Mouse (Mus musculus): ENCODE measurements around the gene 1700025G04Rik. TPM values are rescaled to one million over a fixed set of nuclear protein-coding genes. Genes with fewer than 3 reads are reported as not detected.

1700025G04Rik gene
- polyA plus RNA-seq (2015; fragmentation: Nextera tagmentation; extraction: Ambion mirVana): 16.1 and 17.3 TPM in 2 replicates

DNA sequence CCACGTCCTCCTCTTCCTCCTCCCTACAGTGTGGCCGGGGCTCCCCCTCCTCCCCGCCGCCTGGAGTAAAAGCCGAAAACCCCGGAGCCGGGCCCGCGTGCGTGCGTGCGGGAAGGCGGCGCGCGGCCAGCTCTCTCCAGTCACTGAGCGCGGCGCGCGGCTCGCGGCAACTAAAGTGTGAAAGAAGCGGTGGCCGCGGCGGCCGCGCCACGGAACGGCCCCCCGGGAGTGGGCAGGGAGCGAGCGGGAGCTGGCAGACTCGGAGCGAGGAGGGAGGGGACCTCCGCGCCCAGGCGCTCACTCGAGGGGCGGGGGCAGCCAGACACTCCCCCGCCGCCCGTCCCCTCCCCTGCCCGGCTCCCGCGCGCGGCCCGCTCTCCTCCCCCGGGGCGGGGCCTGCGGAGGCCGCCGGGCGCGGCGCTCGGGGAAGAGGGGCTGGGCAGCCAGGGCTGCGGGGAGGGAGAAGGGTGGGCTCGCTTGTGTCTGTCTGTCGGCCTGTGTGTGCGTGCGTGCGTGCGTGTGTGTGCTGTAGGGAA lies at the start of gene 1700025G04Rik:
Gene 1700025G04Rik (minus strand): TSS at position 108 of the 536 bp plus-strand sequence.
- no peaks in the 10 kb centered on the region for H3K36me3 ChIP-seq (ENCODE audit: control insufficient read depth, insufficient read depth, low read length)
- peak; percentile 93 for ATAC-seq (ENCODE audit: insufficient read depth, low FRiP score)

DNA sequence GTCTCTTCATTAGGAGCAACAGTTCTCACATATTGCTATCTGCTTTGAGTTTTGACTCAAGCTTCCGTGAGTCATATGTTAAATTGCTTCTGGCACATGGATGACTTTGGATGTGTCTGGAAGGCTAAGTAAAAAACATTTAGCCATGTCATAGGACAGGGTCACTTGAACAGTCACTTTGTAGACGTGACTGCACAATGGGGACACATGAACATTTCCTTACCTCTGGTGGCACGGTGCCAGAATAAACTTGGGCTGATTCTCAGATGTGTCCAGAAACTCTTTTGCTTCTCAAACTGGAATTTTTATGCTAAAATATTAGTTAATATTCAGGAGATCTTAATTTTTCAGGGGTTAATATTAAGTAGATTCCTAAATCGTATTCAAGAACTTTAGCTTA lies 49.6 kb upstream of the 1700025G04Rik start:
- Histone ChIP-seq H3K4me2 (ENCODE audit: low read depth, low read length) (no peak overlapping the region), H3K9ac (ENCODE audit: low read length) (no peak overlapping the region), H3K9me3 (replicated peaks; ENCODE audit: control insufficient read depth, low read length) (no peaks in the 10 kb centered on the region), H3K27me3 (ENCODE audit: control insufficient read depth, insufficient read depth, low read length) (no peaks in the 10 kb centered on the region), H3K4me3 (replicated peaks; ENCODE audit: low read length) (no peak overlapping the region), H3K36me3 (ENCODE audit: control insufficient read depth, insufficient read depth, low read length) (no peaks in the 10 kb centered on the region), H3K27ac (ENCODE audit: low read length) (no peak overlapping the region), H3K4me1 (ENCODE audit: control insufficient read depth, insufficient read depth, low read length) (no peaks in the 10 kb centered on the region)
- 72% methylated on average over 4 of the region's 4 CpGs for whole genome bisulfite sequencing
- no peak for ATAC-seq (ENCODE audit: insufficient read depth, low FRiP score)

More for the DNA sequence above, at the start of gene 1700025G04Rik:
- Histone ChIP-seq H3K27me3 (ENCODE audit: control insufficient read depth, insufficient read depth, low read length) (no peaks in the 10 kb centered on the region), H3K27ac (ENCODE audit: low read length) (peak within 1 kb of the TSS; percentile 94), H3K4me2 (ENCODE audit: low read depth, low read length) (peak within 1 kb of the TSS; percentile 74), H3K4me3 (replicated peaks; ENCODE audit: low read length) (peak within 1 kb of the TSS; percentile 94), H3K9me3 (replicated peaks; ENCODE audit: control insufficient read depth, low read length) (no peaks in the 10 kb centered on the region), H3K9ac (ENCODE audit: low read length) (peak within 1 kb of the TSS; percentile 94), H3K4me1 (ENCODE audit: control insufficient read depth, insufficient read depth, low read length) (peaks cover 31% of the 10 kb centered on the region)
- WGBS: under 1% methylated on average over 48 of the region's 66 CpGs

GRCm38 (mm10) chr1:152130029-152130727 lies 40.3 kb upstream of the 1700025G04Rik start:
- no peaks in the 10 kb centered on the region for H3K4me1 ChIP-seq (ENCODE audit: control insufficient read depth, insufficient read depth, low read length)
- no peaks in the 10 kb centered on the region for H3K36me3 ChIP-seq (ENCODE audit: control insufficient read depth, insufficient read depth, low read length)
- H3K27me3 ChIP-seq (ENCODE audit: control insufficient read depth, insufficient read depth, low read length): no peaks in the 10 kb centered on the region
- no peaks in the 10 kb centered on the region for H3K9me3 ChIP-seq (replicated peaks; ENCODE audit: control insufficient read depth, low read length)
- H3K9ac ChIP-seq (ENCODE audit: low read length): no peak overlapping the region
- no peak overlapping the region for H3K27ac ChIP-seq (ENCODE audit: low read length)
- WGBS: 72% methylated on average over 15 of the region's 15 CpGs
- no peak overlapping the region for H3K4me2 ChIP-seq (ENCODE audit: low read depth, low read length)
- H3K4me3 ChIP-seq (replicated peaks; ENCODE audit: low read length): no peak overlapping the region
- ATAC-seq (ENCODE audit: insufficient read depth, low FRiP score): no peak

DNA sequence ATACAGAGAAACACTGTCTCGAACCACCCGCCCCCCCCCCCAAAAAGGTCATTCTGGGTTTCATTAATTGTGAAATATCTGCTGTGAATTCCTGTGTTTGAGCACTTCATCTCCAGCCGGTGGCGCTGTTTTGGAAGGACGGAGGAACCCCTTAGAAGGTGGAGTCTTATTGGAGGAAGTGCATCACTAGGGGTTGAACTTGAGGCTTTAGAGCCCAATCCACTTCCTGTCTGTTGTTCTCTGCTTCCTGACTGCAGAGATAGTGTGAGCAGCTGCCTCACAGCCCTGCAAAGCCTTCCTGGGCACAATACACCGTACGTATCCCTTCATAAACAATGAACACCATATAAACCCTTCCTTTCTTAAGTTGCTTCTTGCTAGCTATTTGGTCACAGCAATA lies 35.5 kb upstream of the 1700025G04Rik start:
- 87% methylated on average over 7 of the region's 7 CpGs for whole genome bisulfite sequencing
- no peaks in the 10 kb centered on the region for H3K4me1 ChIP-seq (ENCODE audit: control insufficient read depth, insufficient read depth, low read length)
- no peak for ATAC-seq (ENCODE audit: insufficient read depth, low FRiP score)
- H3K4me2 ChIP-seq (ENCODE audit: low read depth, low read length): no peak overlapping the region
- H3K9me3 ChIP-seq (replicated peaks; ENCODE audit: control insufficient read depth, low read length): no peaks in the 10 kb centered on the region
- no peak overlapping the region for H3K4me3 ChIP-seq (replicated peaks; ENCODE audit: low read length)
- H3K9ac ChIP-seq (ENCODE audit: low read length): no peak overlapping the region
- no peak overlapping the region for H3K27ac ChIP-seq (ENCODE audit: low read length)
- no peaks in the 10 kb centered on the region for H3K36me3 ChIP-seq (ENCODE audit: control insufficient read depth, insufficient read depth, low read length)
- no peaks in the 10 kb centered on the region for H3K27me3 ChIP-seq (ENCODE audit: control insufficient read depth, insufficient read depth, low read length)

DNA sequence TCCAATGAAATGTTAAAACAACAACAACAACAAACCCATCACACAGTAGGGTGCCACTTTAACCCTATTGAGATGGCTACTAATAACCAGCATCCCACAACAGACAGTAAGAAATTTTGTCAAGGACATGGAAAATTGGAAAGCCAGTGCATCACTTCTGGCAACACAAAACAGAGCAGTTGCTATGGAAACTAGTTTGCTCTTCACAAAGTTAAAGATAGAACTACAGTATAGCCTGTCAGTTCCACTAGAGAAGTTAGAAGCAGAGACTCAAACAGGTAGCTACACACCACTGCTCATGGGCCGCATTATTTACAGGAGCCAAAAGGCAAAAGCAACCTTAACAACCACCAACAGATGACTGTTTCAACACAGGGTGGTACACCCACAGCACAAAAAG lies 20.2 kb upstream of the 1700025G04Rik start:
- Histone ChIP-seq H3K9ac (ENCODE audit: low read length) (no peak overlapping the region), H3K27me3 (ENCODE audit: control insufficient read depth, insufficient read depth, low read length) (no peaks in the 10 kb centered on the region), H3K4me2 (ENCODE audit: low read depth, low read length) (no peak overlapping the region), H3K4me3 (replicated peaks; ENCODE audit: low read length) (no peak overlapping the region), H3K27ac (ENCODE audit: low read length) (no peak overlapping the region), H3K4me1 (ENCODE audit: control insufficient read depth, insufficient read depth, low read length) (no peaks in the 10 kb centered on the region), H3K9me3 (replicated peaks; ENCODE audit: control insufficient read depth, low read length) (no peaks in the 10 kb centered on the region), H3K36me3 (ENCODE audit: control insufficient read depth, insufficient read depth, low read length) (no peaks in the 10 kb centered on the region)
- 93% methylated on average over 1 of the region's 1 CpGs for WGBS
- no peak for ATAC-seq (ENCODE audit: insufficient read depth, low FRiP score)

GRCm38 (mm10) chr1:152106136-152106535 lies 16.2 kb upstream of the 1700025G04Rik start:
- H3K9me3 ChIP-seq (replicated peaks; ENCODE audit: control insufficient read depth, low read length): no peaks in the 10 kb centered on the region
- H3K36me3 ChIP-seq (ENCODE audit: control insufficient read depth, insufficient read depth, low read length): no peaks in the 10 kb centered on the region
- H3K4me2 ChIP-seq (ENCODE audit: low read depth, low read length): no peak overlapping the region
- no peak for ATAC-seq (ENCODE audit: insufficient read depth, low FRiP score)
- 81% methylated on average over 2 of the region's 2 CpGs for WGBS
- H3K4me1 ChIP-seq (ENCODE audit: control insufficient read depth, insufficient read depth, low read length): peaks cover 5% of the 10 kb centered on the region; the same call in 1 of the 2 replicates
- no peak overlapping the region for H3K4me3 ChIP-seq (replicated peaks; ENCODE audit: low read length)
- no peak overlapping the region for H3K9ac ChIP-seq (ENCODE audit: low read length)
- no peak overlapping the region for H3K27ac ChIP-seq (ENCODE audit: low read length)
- no peaks in the 10 kb centered on the region for H3K27me3 ChIP-seq (ENCODE audit: control insufficient read depth, insufficient read depth, low read length)

DNA sequence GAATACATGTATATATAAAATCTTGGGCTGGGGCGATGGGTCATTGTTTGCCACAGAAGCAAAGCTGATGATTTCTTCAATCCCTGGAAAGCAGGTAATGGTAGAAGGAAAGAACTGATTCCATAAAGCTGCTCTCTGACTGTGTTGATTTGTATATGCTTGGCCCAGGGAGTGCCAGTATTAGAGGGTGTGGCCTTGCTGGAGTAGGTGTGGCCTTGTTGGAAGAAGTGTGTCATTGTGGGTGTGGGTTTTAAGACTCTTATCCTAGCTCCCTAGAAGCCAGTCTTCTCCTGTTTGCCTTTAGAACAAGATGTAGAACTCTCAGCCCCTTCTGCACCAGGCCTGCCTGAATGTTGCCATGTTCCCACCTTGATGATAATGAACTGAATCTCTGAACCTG lies 15.3 kb upstream of the 1700025G04Rik start:
- H3K9ac ChIP-seq (ENCODE audit: low read length): no peak overlapping the region
- H3K4me1 ChIP-seq (ENCODE audit: control insufficient read depth, insufficient read depth, low read length): peaks cover 8% of the 10 kb centered on the region; the same call in 1 of the 2 replicates
- H3K4me3 ChIP-seq (replicated peaks; ENCODE audit: low read length): no peak overlapping the region
- no peak overlapping the region for H3K27ac ChIP-seq (ENCODE audit: low read length)
- H3K27me3 ChIP-seq (ENCODE audit: control insufficient read depth, insufficient read depth, low read length): no peaks in the 10 kb centered on the region
- H3K4me2 ChIP-seq (ENCODE audit: low read depth, low read length): no peak overlapping the region
- no peak for ATAC-seq (ENCODE audit: insufficient read depth, low FRiP score)
- H3K36me3 ChIP-seq (ENCODE audit: control insufficient read depth, insufficient read depth, low read length): no peaks in the 10 kb centered on the region
- 94% methylated on average over 1 of the region's 1 CpGs for WGBS
- no peaks in the 10 kb centered on the region for H3K9me3 ChIP-seq (replicated peaks; ENCODE audit: control insufficient read depth, low read length)

GRCm38 (mm10) chr1:152101746-152102145 lies 11.8 kb upstream of the 1700025G04Rik start:
- ATAC-seq (ENCODE audit: insufficient read depth, low FRiP score): no peak
- Histone ChIP-seq H3K4me2 (ENCODE audit: low read depth, low read length) (no peak overlapping the region), H3K9ac (ENCODE audit: low read length) (no peak overlapping the region), H3K4me3 (replicated peaks; ENCODE audit: low read length) (no peak overlapping the region), H3K27ac (ENCODE audit: low read length) (no peak overlapping the region), H3K9me3 (replicated peaks; ENCODE audit: control insufficient read depth, low read length) (no peaks in the 10 kb centered on the region), H3K36me3 (ENCODE audit: control insufficient read depth, insufficient read depth, low read length) (no peaks in the 10 kb centered on the region), H3K27me3 (ENCODE audit: control insufficient read depth, insufficient read depth, low read length) (no peaks in the 10 kb centered on the region), H3K4me1 (ENCODE audit: control insufficient read depth, insufficient read depth, low read length) (peaks cover 8% of the 10 kb centered on the region; the same call in 1 of the 2 replicates)
- WGBS: 40% methylated on average over 5 of the region's 5 CpGs

DNA sequence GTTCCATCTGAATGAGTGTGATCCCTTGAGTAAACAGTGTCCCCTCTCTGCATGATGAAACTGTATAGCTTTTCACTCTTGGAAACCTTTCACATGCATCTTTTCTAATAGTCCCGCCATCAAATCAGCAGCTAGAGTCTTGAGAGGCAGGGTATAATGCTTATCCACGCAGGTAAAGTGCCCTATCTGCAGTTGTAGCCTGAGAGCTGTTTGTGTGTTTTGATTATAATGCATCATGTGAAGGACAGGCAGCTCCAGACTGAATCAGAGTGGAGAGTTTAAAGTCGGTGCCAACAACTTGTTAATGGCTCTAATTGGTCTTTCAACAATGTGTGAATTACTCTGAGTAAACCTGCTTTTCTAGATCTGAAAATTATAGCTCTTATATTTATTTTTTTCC lies 6.1 kb upstream of the 1700025G04Rik start:
- H3K9me3 ChIP-seq (replicated peaks; ENCODE audit: control insufficient read depth, low read length): no peaks in the 10 kb centered on the region
- 48% methylated on average over 3 of the region's 3 CpGs for WGBS
- ATAC-seq (ENCODE audit: insufficient read depth, low FRiP score): no peak

More for the DNA sequence above, 6.1 kb upstream of the 1700025G04Rik start:
- no peaks in the 10 kb centered on the region for H3K27me3 ChIP-seq (ENCODE audit: control insufficient read depth, insufficient read depth, low read length)
- H3K36me3 ChIP-seq (ENCODE audit: control insufficient read depth, insufficient read depth, low read length): no peaks in the 10 kb centered on the region
- no peak overlapping the region for H3K4me3 ChIP-seq (replicated peaks; ENCODE audit: low read length)
- peaks cover 6% of the 10 kb centered on the region; the same call in 1 of the 2 replicates for H3K4me1 ChIP-seq (ENCODE audit: control insufficient read depth, insufficient read depth, low read length)
- H3K27ac ChIP-seq (ENCODE audit: low read length): no peak overlapping the region
- no peak overlapping the region for H3K9ac ChIP-seq (ENCODE audit: low read length)
- H3K4me2 ChIP-seq (ENCODE audit: low read depth, low read length): no peak overlapping the region

Data from stomach, embryonic 16.5 days (tissue).